Mouse (Mus musculus): ENCODE data around the gene Hand2.

GRCm38 (mm10) chr8:57324091-57324490 is 3.3 kb downstream of the Hand2 start:
- TF ChIP-seq POLR2A (IDR thresholded peaks at IDR 0.05; ENCODE audit: extremely low read depth, insufficient read depth, low read length) (no peak), CTCF (IDR thresholded peaks at IDR 0.05; ENCODE audit: extremely low read depth, insufficient read depth, low read length) (no peak)

Measured in cortical plate, adult 2 months (tissue).